Mouse (Mus musculus): ENCODE results near the gene Cth. TPM values are rescaled to one million over a fixed set of nuclear protein-coding genes. Genes with fewer than 3 reads are reported as not detected.

The Cth gene
- total RNA-seq, 2 experiments from 2014 or later: 9.0 to 11.1 TPM

GRCm38 (mm10) chr3:157852806-157853205 is 72.1 kb downstream of the Cth start:
- DNase-seq (ENCODE audit: low spot score in 2 of 2): no peak
- intact Hi-C loops (cut with DNase I): no loop called here

DNA sequence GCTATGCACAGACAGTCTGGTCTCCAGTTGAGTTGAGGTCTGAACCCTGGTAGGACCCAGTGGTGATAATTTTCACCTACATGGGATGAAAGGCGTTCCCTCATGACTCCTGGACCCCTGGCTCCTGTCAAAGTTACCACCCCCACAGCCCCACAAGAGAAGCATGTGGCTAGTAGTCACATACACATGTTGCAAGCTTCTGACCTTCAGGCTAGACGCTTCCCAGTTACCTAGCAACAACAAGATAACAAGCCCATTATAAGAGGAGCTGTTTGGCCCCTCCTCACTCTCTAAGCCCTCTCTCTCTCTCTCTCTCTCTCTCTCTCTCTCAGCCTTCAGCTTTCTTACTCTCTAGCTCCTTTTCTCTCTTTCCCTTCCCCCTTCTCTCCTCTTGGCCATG is 76.4 kb downstream of the Cth start:
- intact Hi-C loops (cut with DNase I): no loop called here
- DNase-seq (ENCODE audit: low spot score in 2 of 2): no peak

DNA sequence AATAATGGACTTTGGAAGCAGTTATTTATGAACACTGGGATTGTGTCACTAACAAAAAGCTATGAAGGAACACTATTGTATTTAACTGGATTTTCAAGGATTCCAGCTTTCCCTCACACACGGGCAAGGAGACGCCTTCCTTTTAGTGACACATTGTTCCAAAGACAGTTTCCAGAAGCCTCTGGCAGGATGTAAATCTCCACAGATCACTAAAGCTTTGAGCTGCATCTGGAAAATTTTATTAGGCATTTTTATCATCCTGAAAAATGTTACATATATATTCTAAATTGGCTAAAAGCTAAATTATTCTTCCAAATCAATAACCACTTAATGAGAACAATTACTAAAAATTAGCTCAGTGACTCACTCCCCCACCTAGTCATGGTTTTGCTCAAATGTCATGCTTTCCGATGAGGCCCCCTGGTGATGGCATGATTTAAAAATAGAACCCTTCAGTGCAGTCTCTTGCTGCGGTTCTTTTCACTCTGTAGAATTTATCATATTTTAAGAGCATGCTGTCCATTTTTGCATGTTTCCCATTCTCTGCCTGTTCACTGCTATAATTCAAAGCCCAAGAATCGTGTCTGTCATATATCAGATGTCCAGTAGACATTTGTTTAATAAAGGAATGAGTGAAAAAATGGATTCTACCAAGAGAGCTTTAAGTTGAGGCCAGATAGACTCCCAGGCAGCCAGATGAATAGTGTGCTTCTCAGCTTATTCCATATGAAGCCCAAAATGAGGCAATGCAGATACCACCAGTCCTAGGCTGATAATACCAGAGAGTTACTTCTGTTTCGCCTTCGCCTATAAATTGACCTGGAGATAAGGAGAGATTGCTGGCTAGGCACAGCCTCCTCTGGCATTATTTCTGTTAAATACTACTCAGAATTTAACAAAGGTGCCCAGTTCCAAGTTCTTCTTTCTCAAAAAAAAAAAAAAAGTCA is 77.3 kb downstream of the Cth start:
- intact Hi-C loops (cut with DNase I): no loop called here
- peak; percentile 6 to 24 for DNase-seq (ENCODE audit: low spot score in 2 of 2)

Other genes starting within 250 kb of the Cth start
- 100 to 1,000 TPM; 122 to 127 TPM for gene Ankrd13c, start 22.2 kb upstream of the Cth start, total RNA-seq (2021)
- gene Srsf11, start 111.6 kb upstream of the Cth start, total RNA-seq (2021): 100 to 1,000 TPM; 156 to 159 TPM
- gene Lrrc40, start 111.6 kb upstream of the Cth start, total RNA-seq (2021): 10 to 100 TPM; 26.8 to 29.0 TPM